Mouse (Mus musculus) ES-E14 (cell line): ENCODE data around the gene C1qtnf6. TPM values are rescaled to one million over a fixed set of nuclear protein-coding genes. Genes with fewer than 3 reads are reported as not detected.

Source experiments
- DNase-seq: peaks from one replicate; pipeline ENCODE4 v3.0.0-alpha.2; 2013; ENCODE audit warnings: low read depth, low spot score
- H3K27ac ChIP-seq: 2 replicates; pipeline ENCODE4 v1.5.1; 2012; ENCODE audit warnings: low read depth, mild to moderate bottlenecking, low read length, moderate library complexity, mixed read lengths; ENCODE audit not compliant: poor library complexity, insufficient read depth, severe bottlenecking
- H3K36me3 ChIP-seq: 2 replicates; pipeline ENCODE4 v1.6.1; 2012; ENCODE audit warnings: mild to moderate bottlenecking, low read length, moderate library complexity, mixed read lengths; ENCODE audit not compliant: control insufficient read depth, poor library complexity, insufficient read depth, severe bottlenecking
- H3K4me1 ChIP-seq, 2 experiments: fragments of 150-350 bp in 1 of 2; sonication (generic) in 1 of 2; 2 replicates each; pipeline ENCODE4 v1.6.1; 2012; ENCODE audit warnings: low read length in 2 of 2, mild to moderate bottlenecking in 1 of 2, mixed read lengths in 1 of 2; ENCODE audit not compliant: control insufficient read depth in 2 of 2, insufficient read depth in 2 of 2, poor library complexity in 1 of 2
- H3K4me3 ChIP-seq, 2 experiments: fragments of 150-350 bp in 1 of 2; sonication (generic) in 1 of 2; 2 replicates each; pipeline ENCODE4 v1.5.1; 2012; ENCODE audit warnings: low read length in 2 of 2, low read depth in 1 of 2, mild to moderate bottlenecking in 1 of 2, mixed read lengths in 1 of 2; ENCODE audit not compliant: insufficient read depth in 1 of 2, poor library complexity in 1 of 2, severe bottlenecking in 1 of 2
- H3K9ac ChIP-seq: 2 replicates; pipeline ENCODE4 v1.6.1; 2012; ENCODE audit warnings: low read depth, mild to moderate bottlenecking, low read length, mixed read lengths; ENCODE audit not compliant: poor library complexity, insufficient read depth, severe bottlenecking
- H3K9me3 ChIP-seq: fragments of 150-350 bp; sonication (generic); 2 replicates; pipeline ENCODE4 v1.6.1; 2012; ENCODE audit warnings: low read depth, mild to moderate bottlenecking, low read length; ENCODE audit not compliant: control insufficient read depth, insufficient read depth
- CHD2 ChIP-seq: IDR thresholded peaks from 2 replicates; pipeline ENCODE4 v1.6.1; 2014; ENCODE audit warnings: mild to moderate bottlenecking, low read depth, low read length, inconsistent platforms
- HCFC1 ChIP-seq: IDR thresholded peaks from 2 replicates; pipeline ENCODE4 v1.6.1; 2012; ENCODE audit warnings: low read length, inconsistent platforms, borderline replicate concordance; ENCODE audit not compliant: insufficient read depth
- MAFK ChIP-seq: IDR thresholded peaks from 2 replicates; pipeline ENCODE4 v1.6.1; 2014; ENCODE audit warnings: mild to moderate bottlenecking, low read depth, low read length, inconsistent platforms; ENCODE audit not compliant: insufficient read depth
- ZC3H11A ChIP-seq: IDR thresholded peaks from 2 replicates; pipeline ENCODE4 v1.6.1; 2012; ENCODE audit warnings: low read depth, mild to moderate bottlenecking, inconsistent platforms, low read length, borderline replicate concordance
- ZNF384 ChIP-seq: IDR thresholded peaks from 2 replicates; pipeline ENCODE4 v1.6.1; 2012; ENCODE audit warnings: low read depth, low read length, inconsistent platforms
- in situ Hi-C, 2 experiments: fragments of 600-800 bp; cut with MboI; formaldehyde crosslinking; loops; one replicate each; pipeline ENCODE4 v1.15.1; 2025; ENCODE audit warnings: low sequenced_read_pairs in 2 of 2, inconsistent platforms in 1 of 2; ENCODE audit not compliant: unreplicated experiment in 2 of 2
- total RNA-seq: library from RNA; depleted of rRNA; stranded (reverse); fragments of 300-350 nt; gene quantifications from 2 replicates; pipeline ENCODE4 v1.2.3, GENCODE M21; 2012

C1qtnf6 gene
- total RNA-seq, 1 experiment, result 1.8 TPM

GRCm38 (mm10) chr15:78542767-78543303, 11.6 kb upstream of the C1qtnf6 start:
- in situ Hi-C loops, result no loop called here
- Histone ChIP-seq H3K4me3 (no peak overlapping the region), H3K9ac (no peak overlapping the region), H3K27ac (no peak overlapping the region), H3K36me3 (no peaks in the 10 kb centered on the region), H3K9me3 (no peaks in the 10 kb centered on the region), H3K4me1 (peaks cover 0 to 15% of the 10 kb centered on the region in 2 experiments; a peak in 2 of 4 replicates)
- DNase-seq, result no peak
- TF ChIP-seq ZC3H11A, result no peak
- TF ChIP-seq CHD2, result no peak

GRCm38 (mm10) chr15:78542098-78542766, 11.0 kb upstream of the C1qtnf6 start:
- TF ChIP-seq HCFC1 (no peak), MAFK (no peak), CHD2 (no peak), ZC3H11A (no peak), ZNF384 (no peak)
- Histone ChIP-seq H3K4me1 (peaks cover 0 to 10% of the 10 kb centered on the region in 2 experiments; a peak in 1 of 4 replicates), H3K36me3 (no peaks in the 10 kb centered on the region), H3K9me3 (no peaks in the 10 kb centered on the region), H3K27ac (no peak overlapping the region), H3K4me3 (no peak overlapping the region), H3K9ac (no peak overlapping the region)
- DNase-seq, result no peak
- in situ Hi-C loops, result no loop called here

GRCm38 (mm10) chr15:78541606-78542005, 10.4 kb upstream of the C1qtnf6 start:
- H3K36me3 ChIP-seq, result no peaks in the 10 kb centered on the region
- H3K27ac ChIP-seq, result no peak overlapping the region
- TF ChIP-seq HCFC1 (no peak), CHD2 (no peak), ZC3H11A (no peak), ZNF384 (no peak), MAFK (no peak)
- H3K4me1 ChIP-seq, result peaks cover 0 to 9% of the 10 kb centered on the region in 2 experiments; a peak in 1 of 4 replicates
- in situ Hi-C loops, result no loop called here
- no peak overlapping the region for H3K9ac ChIP-seq
- no peaks in the 10 kb centered on the region for H3K9me3 ChIP-seq
- H3K4me3 ChIP-seq, result no peak overlapping the region
- DNase-seq, result no peak

GRCm38 (mm10) chr15:78541036-78541435, 9.8 kb upstream of the C1qtnf6 start:
- H3K27ac ChIP-seq, result no peak overlapping the region
- H3K36me3 ChIP-seq, result no peaks in the 10 kb centered on the region
- TF ChIP-seq ZC3H11A (no peak), MAFK (no peak), HCFC1 (no peak), CHD2 (no peak), ZNF384 (no peak)
- no peak overlapping the region for H3K4me3 ChIP-seq
- H3K9ac ChIP-seq, result no peak overlapping the region
- H3K9me3 ChIP-seq, result no peaks in the 10 kb centered on the region
- in situ Hi-C loops, result no loop called here
- H3K4me1 ChIP-seq, result peaks cover 0 to 14% of the 10 kb centered on the region in 2 experiments; a peak in 1 of 4 replicates
- no peak for DNase-seq
